Mouse (Mus musculus) lung, embryonic 14.5 days (tissue): ENCODE measurements around the gene Styx. TPM values are rescaled to one million over a fixed set of nuclear protein-coding genes. Genes with fewer than 3 reads are reported as not detected.

Experiments
- ATAC-seq: fragments of 200-750 bp; cut with Nextera tagmentation; 2 replicates; pipeline ENCODE4 v1.8.0; 2017; ENCODE audit warnings: mild to moderate bottlenecking, moderate TSS enrichment, moderate library complexity; ENCODE audit not compliant: insufficient read depth
- DNase-seq: peaks from one replicate; pipeline ENCODE4 v3.0.0-alpha.2; 2015
- H3K27ac ChIP-seq: fragments of 300-500 bp; sonication (generic); 2 replicates; pipeline ENCODE4 v1.5.1; 2014; ENCODE audit warnings: low read depth, mild to moderate bottlenecking, moderate library complexity
- H3K27me3 ChIP-seq: fragments of 300-500 bp; sonication (generic); 2 replicates; pipeline ENCODE4 v1.6.1; 2014; ENCODE audit warnings: low read length, control low read depth; ENCODE audit not compliant: insufficient read depth
- H3K36me3 ChIP-seq: fragments of 300-500 bp; sonication (generic); 2 replicates; pipeline ENCODE4 v1.6.1; 2014; ENCODE audit warnings: control low read depth; ENCODE audit not compliant: insufficient read depth
- H3K4me1 ChIP-seq: fragments of 300-500 bp; sonication (generic); 2 replicates; pipeline ENCODE4 v1.6.1; 2014; ENCODE audit warnings: antibody characterized with exemption, control low read depth; ENCODE audit not compliant: insufficient read depth
- H3K4me2 ChIP-seq: fragments of 300-500 bp; sonication (generic); 2 replicates; pipeline ENCODE4 v1.6.1; 2014; ENCODE audit warnings: mild to moderate bottlenecking
- H3K4me3 ChIP-seq: fragments of 300-500 bp; sonication (generic); 2 replicates; pipeline ENCODE4 v1.5.1; 2014; ENCODE audit warnings: low read depth, low read length
- H3K9ac ChIP-seq: fragments of 300-500 bp; sonication (generic); 2 replicates; pipeline ENCODE4 v1.6.1; 2014
- H3K9me3 ChIP-seq: fragments of 300-500 bp; sonication (generic); 2 replicates; pipeline ENCODE4 v1.6.1; 2016; ENCODE audit warnings: low read depth, low read length, control low read depth
- CTCF ChIP-seq: IDR thresholded peaks from 2 replicates; pipeline ENCODE4 v1.5.1; 2016; ENCODE audit warnings: antibody characterized with exemption, low read depth
- WGBS: fragments of 180-500 bp; shearing (Covaris S2); extraction: QIAGEN DNeasy Blood & Tissue Kit; methylation state at CpG from one replicate; pipeline ENCODE4 v1.1.7; 2014; 5-methylcytosine and 5-hydroxymethylcytosine counted together
- polyA plus RNA-seq: library from polyadenylated mRNA; unstranded; fragments of >200 nt; fragmentation: Nextera tagmentation; extraction: Ambion mirVana; gene quantifications from 2 replicates; pipeline ENCODE4 v1.2.1, GENCODE M21; 2014

Styx gene
- polyA plus RNA-seq, 1 experiment from 2014 or later = 74.6 TPM

DNA sequence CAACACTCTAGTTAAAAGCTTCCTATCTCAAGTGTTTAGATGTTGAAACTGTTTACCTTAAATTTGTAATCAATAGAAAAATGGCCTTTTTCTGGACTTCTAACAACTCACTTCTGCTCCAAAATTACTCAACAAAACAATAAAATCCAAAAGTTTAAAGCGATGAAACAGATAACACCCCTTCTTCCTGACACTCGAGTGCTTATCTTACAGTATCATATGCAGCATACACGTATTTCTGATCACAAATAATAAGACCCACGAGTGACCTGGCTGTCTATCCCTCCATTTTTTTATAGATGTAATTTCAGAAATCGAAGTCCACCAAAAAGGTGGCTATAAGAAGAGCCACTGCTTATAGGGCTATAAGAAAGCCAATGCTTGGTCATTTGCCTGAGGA, 34.0 kb upstream of the Styx start:
- peak overlapping the region; percentile 80 for H3K4me2 ChIP-seq
- DNase-seq (no peak), ATAC-seq (no peak)
- no peak for TF ChIP-seq CTCF
- H3K4me3 ChIP-seq = peak overlapping the region; percentile 94
- H3K9ac ChIP-seq = peak overlapping the region; percentile 91; the same call in 1 of the 2 replicates
- no peaks in the 10 kb centered on the region for H3K36me3 ChIP-seq
- 59% methylated on average over 5 of the region's 5 CpGs for WGBS
- H3K27me3 ChIP-seq = no peaks in the 10 kb centered on the region
- H3K9me3 ChIP-seq = no peaks in the 10 kb centered on the region
- no peaks in the 10 kb centered on the region for H3K4me1 ChIP-seq
- H3K27ac ChIP-seq = no peak overlapping the region

DNA sequence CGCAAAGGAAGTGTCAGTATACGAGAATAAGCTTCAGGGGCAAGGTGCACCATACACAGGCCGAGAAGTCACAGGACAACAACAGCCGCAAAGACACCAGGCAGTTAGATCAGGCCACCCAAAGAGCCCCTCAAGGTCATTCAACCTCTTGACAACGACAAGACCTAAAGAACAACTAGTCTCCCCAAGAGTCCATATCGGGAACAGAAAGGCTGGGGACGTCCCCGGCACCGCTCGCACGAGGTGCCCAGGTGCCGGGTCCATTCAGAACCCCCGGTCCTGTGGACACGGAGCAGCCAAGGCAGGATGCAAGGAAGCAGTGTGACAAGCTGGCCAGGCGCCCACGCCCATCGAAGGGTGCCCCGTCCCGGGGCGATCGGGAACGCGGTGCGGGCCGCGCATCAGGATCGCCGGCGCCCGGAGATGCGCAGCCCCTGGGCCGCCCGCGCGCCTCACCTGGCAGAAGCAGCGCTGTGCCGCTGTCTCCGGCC, 32.9 kb upstream of the Styx start:
- no peak for ATAC-seq
- Histone ChIP-seq H3K27ac (peak overlapping the region; percentile 92), H3K4me2 (peak overlapping the region; percentile 80), H3K9me3 (no peaks in the 10 kb centered on the region), H3K4me3 (peak overlapping the region; percentile 94), H3K4me1 (no peaks in the 10 kb centered on the region), H3K9ac (peak overlapping the region; percentile 91), H3K27me3 (no peaks in the 10 kb centered on the region), H3K36me3 (no peaks in the 10 kb centered on the region)
- 0% methylated on average over 26 of the region's 38 CpGs for WGBS
- no peak for TF ChIP-seq CTCF
- DNase-seq = no peak

GRCm38 (mm10) chr14:45318426-45319236, 32.3 kb upstream of the Styx start, which contains the start of gene Ero1l:
Gene Ero1l, minus strand, starts transcription at chr14:45318771.
- H3K4me2 ChIP-seq = peak within 1 kb of the TSS; percentile 80
- peak; percentile 92 for DNase-seq
- H3K4me1 ChIP-seq = no peaks in the 10 kb centered on the region
- TF ChIP-seq CTCF = no peak
- peak within 1 kb of the TSS; percentile 92 for H3K27ac ChIP-seq
- WGBS = 2% methylated on average over 50 of the region's 74 CpGs
- no peaks in the 10 kb centered on the region for H3K36me3 ChIP-seq
- peak within 1 kb of the TSS; percentile 94 for H3K4me3 ChIP-seq
- peak within 1 kb of the TSS; percentile 91 for H3K9ac ChIP-seq
- ATAC-seq = peak; percentile 96
- no peaks in the 10 kb centered on the region for H3K27me3 ChIP-seq
- H3K9me3 ChIP-seq = no peaks in the 10 kb centered on the region

DNA sequence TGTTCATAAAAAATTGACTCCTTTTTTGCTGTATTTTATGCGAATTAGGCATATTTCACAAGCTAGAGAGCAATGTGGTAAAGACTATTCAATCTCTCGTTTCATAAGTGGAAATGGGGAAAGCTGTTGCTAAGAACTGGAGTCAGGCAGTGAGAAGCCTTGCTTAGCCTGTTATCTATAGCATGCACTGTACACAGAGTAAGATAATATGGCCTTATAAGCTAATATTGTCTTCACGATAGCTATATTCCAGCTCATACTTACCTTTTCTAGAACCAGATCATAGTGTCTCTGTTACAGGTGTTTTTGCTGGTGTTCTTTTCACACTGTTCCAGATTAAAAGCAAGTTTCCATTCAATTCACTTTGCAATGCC, 31.7 kb upstream of the Styx start:
- peak overlapping the region; percentile 94 for H3K4me3 ChIP-seq
- ATAC-seq (no peak), DNase-seq (no peak)
- peak overlapping the region; percentile 80 for H3K4me2 ChIP-seq
- no peak for TF ChIP-seq CTCF
- no peaks in the 10 kb centered on the region for H3K27me3 ChIP-seq
- H3K4me1 ChIP-seq = no peaks in the 10 kb centered on the region
- H3K9me3 ChIP-seq = no peaks in the 10 kb centered on the region
- H3K9ac ChIP-seq = no peak overlapping the region
- 49% methylated on average over 3 of the region's 3 CpGs for WGBS
- no peaks in the 10 kb centered on the region for H3K36me3 ChIP-seq
- H3K27ac ChIP-seq = peak overlapping the region; percentile 92

GRCm38 (mm10) chr14:45320111-45320510, 30.8 kb upstream of the Styx start:
- 75% methylated on average over 4 of the region's 4 CpGs for WGBS
- Histone ChIP-seq H3K36me3 (no peaks in the 10 kb centered on the region), H3K9me3 (no peaks in the 10 kb centered on the region), H3K27ac (no peak overlapping the region), H3K27me3 (no peaks in the 10 kb centered on the region), H3K4me1 (no peaks in the 10 kb centered on the region), H3K4me2 (no peak overlapping the region), H3K4me3 (no peak overlapping the region), H3K9ac (no peak overlapping the region)
- DNase-seq (no peak), ATAC-seq (no peak)
- TF ChIP-seq CTCF = no peak

- TF ChIP-seq CTCF = no peak
- 72% methylated on average over 3 of the region's 3 CpGs for WGBS
- no peaks in the 10 kb centered on the region for H3K27me3 ChIP-seq
Measured at GRCm38 (mm10) chr14:45321067-45321466, 29.8 kb upstream of the Styx start.

DNA sequence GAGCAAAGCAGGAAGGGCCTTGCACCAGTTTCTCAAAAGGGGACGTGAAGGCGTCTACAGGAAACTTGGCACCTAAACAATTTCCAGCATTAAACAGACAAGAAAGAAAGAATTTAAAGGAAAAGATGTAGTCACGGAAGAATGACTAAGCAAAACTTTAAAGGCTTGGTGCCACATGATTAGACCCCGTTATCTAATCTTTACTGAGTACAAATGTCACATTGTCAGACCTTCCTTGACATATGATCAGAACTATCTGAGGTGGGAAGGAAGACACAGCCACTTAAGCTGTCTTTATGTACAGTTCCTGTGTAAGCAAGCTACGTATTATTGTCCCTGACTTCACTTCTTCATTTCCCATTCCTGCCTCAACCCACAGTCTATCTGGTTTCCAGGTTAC, 29.3 kb upstream of the Styx start:
- TF ChIP-seq CTCF = no peak

More at GRCm38 (mm10) chr14:45321067-45321466, 29.8 kb upstream of the Styx start:
- ATAC-seq (no peak), DNase-seq (no peak)
- no peak overlapping the region for H3K4me3 ChIP-seq
- no peak overlapping the region for H3K27ac ChIP-seq
- no peaks in the 10 kb centered on the region for H3K9me3 ChIP-seq
- H3K4me1 ChIP-seq = no peaks in the 10 kb centered on the region
- H3K4me2 ChIP-seq = no peak overlapping the region
- no peaks in the 10 kb centered on the region for H3K36me3 ChIP-seq
- H3K9ac ChIP-seq = no peak overlapping the region

More for the DNA sequence above, 29.3 kb upstream of the Styx start:
- ATAC-seq (no peak), DNase-seq (no peak)
- Histone ChIP-seq H3K9me3 (no peaks in the 10 kb centered on the region), H3K4me1 (no peaks in the 10 kb centered on the region), H3K36me3 (no peaks in the 10 kb centered on the region), H3K9ac (no peak overlapping the region), H3K27me3 (no peaks in the 10 kb centered on the region), H3K4me2 (no peak overlapping the region), H3K4me3 (no peak overlapping the region), H3K27ac (no peak overlapping the region)
- 44% methylated on average over 5 of the region's 5 CpGs for whole genome bisulfite sequencing
